Mouse (Mus musculus) midbrain, postnatal 0 days (tissue): ENCODE measurements around the gene E130308A19Rik. TPM values are rescaled to one million over a fixed set of nuclear protein-coding genes. Genes with fewer than 3 reads are reported as not detected.

Source experiments
- ATAC-seq: fragments of 200-750 bp; cut with Nextera tagmentation; 2 replicates; pipeline ENCODE4 v1.8.0; 2017; ENCODE audit warnings: moderate number of reproducible peaks, mild to moderate bottlenecking, moderate TSS enrichment, moderate library complexity; ENCODE audit not compliant: low FRiP score
- DNase-seq: peaks from one replicate; pipeline ENCODE4 v3.0.0-alpha.2; 2015; ENCODE audit warnings: low spot score
- H3K27ac ChIP-seq: fragments of 300-500 bp; sonication (generic); 2 replicates; pipeline ENCODE4 v1.5.1; 2014; ENCODE audit warnings: low read depth, mild to moderate bottlenecking, low read length, mixed read lengths
- H3K27me3 ChIP-seq: fragments of 300-500 bp; sonication (generic); 2 replicates; pipeline ENCODE4 v1.6.1; 2014; ENCODE audit warnings: low read length, control low read depth, mixed read lengths; ENCODE audit not compliant: insufficient read depth
- H3K36me3 ChIP-seq: fragments of 300-500 bp; sonication (generic); 2 replicates; pipeline ENCODE4 v1.6.1; 2014; ENCODE audit warnings: low read length, control low read depth, mixed read lengths; ENCODE audit not compliant: insufficient read depth
- H3K4me1 ChIP-seq: fragments of 300-500 bp; sonication (generic); 2 replicates; pipeline ENCODE4 v1.6.1; 2014; ENCODE audit warnings: mild to moderate bottlenecking, control low read depth, antibody characterized with exemption, low read length, mixed read lengths; ENCODE audit not compliant: insufficient read depth
- H3K4me2 ChIP-seq: fragments of 300-500 bp; sonication (generic); 2 replicates; pipeline ENCODE4 v1.6.1; 2014; ENCODE audit warnings: low read depth, mild to moderate bottlenecking, low read length, mixed read lengths; ENCODE audit not compliant: poor library complexity, severe bottlenecking
- H3K4me3 ChIP-seq: fragments of 300-500 bp; sonication (generic); 2 replicates; pipeline ENCODE4 v1.5.1; 2014; ENCODE audit warnings: low read depth, mild to moderate bottlenecking, low read length, moderate library complexity
- H3K9ac ChIP-seq: fragments of 300-500 bp; sonication (generic); replicated peaks from 2 replicates; pipeline ENCODE4 v1.6.1; 2014; ENCODE audit warnings: mild to moderate bottlenecking, low read length, moderate library complexity, mixed read lengths; ENCODE audit not compliant: poor library complexity, severe bottlenecking
- H3K9me3 ChIP-seq: fragments of 300-500 bp; sonication (generic); 2 replicates; pipeline ENCODE4 v1.6.1; 2016; ENCODE audit warnings: low read length, control low read depth
- CTCF ChIP-seq: IDR thresholded peaks from 2 replicates; pipeline ENCODE4 v1.5.1; 2016; ENCODE audit warnings: antibody characterized with exemption, mild to moderate bottlenecking
- WGBS: fragments of 180-500 bp; shearing (Covaris S2); extraction: QIAGEN DNeasy Blood & Tissue Kit; methylation state at CpG from one replicate; pipeline ENCODE4 v1.1.7; 2014; 5-methylcytosine and 5-hydroxymethylcytosine counted together
- polyA plus RNA-seq: library from polyadenylated mRNA; unstranded; fragments of >200 nt; fragmentation: Nextera tagmentation; extraction: Ambion mirVana; gene quantifications from 2 replicates; pipeline ENCODE4 v1.2.1, GENCODE M21; 2015
- total RNA-seq: library from RNA; depleted of rRNA; stranded (reverse); fragments of >200 nt; gene quantifications from 2 replicates; pipeline ENCODE4 v1.2.3, GENCODE M21; 2014

E130308A19Rik gene
- total and polyA plus RNA-seq, 2 experiments from 2014 or later = 27.9 to 33.5 TPM

GRCm38 (mm10) chr4:59587215-59587871 lies 38.7 kb upstream of the E130308A19Rik start:
- Histone ChIP-seq H3K4me1 (no peaks in the 10 kb centered on the region), H3K9me3 (no peaks in the 10 kb centered on the region), H3K4me3 (no peak overlapping the region), H3K27ac (no peak overlapping the region), H3K27me3 (no peaks in the 10 kb centered on the region), H3K9ac (no peak overlapping the region), H3K4me2 (no peak overlapping the region), H3K36me3 (no peaks in the 10 kb centered on the region)
- WGBS = 98% methylated on average over 2 of the region's 2 CpGs
- TF ChIP-seq CTCF = no peak
- DNase-seq (no peak), ATAC-seq (no peak)

DNA sequence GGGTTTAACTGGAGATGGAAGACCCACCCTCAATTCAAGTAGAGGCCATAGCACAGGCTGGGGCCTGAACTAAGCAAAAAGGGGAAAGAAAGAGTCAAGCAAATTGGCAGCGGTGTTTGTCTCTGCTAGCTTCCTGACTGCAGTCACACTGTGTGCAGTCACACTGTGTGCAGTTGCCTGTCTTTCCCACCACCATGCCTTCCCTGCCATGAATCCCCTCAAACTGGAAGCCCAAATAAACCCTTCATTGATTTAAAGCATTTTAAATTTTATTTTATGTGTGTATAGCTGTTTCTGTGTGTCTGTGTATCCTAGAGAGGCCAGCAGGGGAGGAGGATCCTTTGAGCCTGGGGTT lies 38.2 kb upstream of the E130308A19Rik start:
- Histone ChIP-seq H3K9ac (no peak overlapping the region), H3K27ac (no peak overlapping the region)
- 91% methylated on average over 1 of the region's 1 CpGs for WGBS

GRCm38 (mm10) chr4:59594614-59595013 lies 31.4 kb upstream of the E130308A19Rik start:
- no peak overlapping the region for H3K4me3 ChIP-seq
- H3K4me1 ChIP-seq = no peaks in the 10 kb centered on the region
- DNase-seq (no peak), ATAC-seq (no peak)
- 65% methylated on average over 2 of the region's 2 CpGs for WGBS
- H3K4me2 ChIP-seq = no peak overlapping the region
- no peaks in the 10 kb centered on the region for H3K9me3 ChIP-seq
- TF ChIP-seq CTCF = no peak
- H3K27ac ChIP-seq = no peak overlapping the region
- H3K27me3 ChIP-seq = no peaks in the 10 kb centered on the region
- no peaks in the 10 kb centered on the region for H3K36me3 ChIP-seq
- H3K9ac ChIP-seq = no peak overlapping the region

More for the DNA sequence above, 38.2 kb upstream of the E130308A19Rik start:
- H3K4me1 ChIP-seq = no peaks in the 10 kb centered on the region
- ATAC-seq (no peak), DNase-seq (no peak)
- H3K36me3 ChIP-seq = no peaks in the 10 kb centered on the region
- H3K27me3 ChIP-seq = no peaks in the 10 kb centered on the region
- no peak overlapping the region for H3K4me2 ChIP-seq
- no peaks in the 10 kb centered on the region for H3K9me3 ChIP-seq
- H3K4me3 ChIP-seq = no peak overlapping the region
- TF ChIP-seq CTCF = no peak

DNA sequence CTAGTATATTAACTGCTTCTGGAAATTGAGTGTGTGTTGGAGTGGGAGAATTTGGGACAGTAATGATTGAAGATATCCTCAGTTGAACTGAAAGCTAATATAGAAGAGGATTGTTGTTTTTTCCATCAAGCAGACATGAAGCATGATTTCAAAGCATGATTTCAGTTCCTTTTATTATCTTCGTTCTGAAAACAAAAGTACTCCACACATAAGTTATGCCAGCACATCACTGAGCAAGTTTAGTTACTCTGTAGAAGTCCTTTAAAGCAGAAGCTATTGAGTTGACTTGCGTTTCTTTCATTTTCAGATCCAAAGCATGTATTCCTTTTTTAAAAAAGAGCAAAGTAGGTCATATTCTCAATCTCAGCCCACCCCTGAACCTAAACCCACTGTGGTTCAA lies 29.5 kb upstream of the E130308A19Rik start:
- Histone ChIP-seq H3K9ac (no peak overlapping the region), H3K4me1 (no peaks in the 10 kb centered on the region), H3K36me3 (no peaks in the 10 kb centered on the region), H3K9me3 (no peaks in the 10 kb centered on the region), H3K4me2 (no peak overlapping the region), H3K27me3 (no peaks in the 10 kb centered on the region), H3K4me3 (no peak overlapping the region), H3K27ac (no peak overlapping the region)
- 90% methylated on average over 2 of the region's 2 CpGs for WGBS
- ATAC-seq (no peak), DNase-seq (no peak)
- no peak for TF ChIP-seq CTCF

DNA sequence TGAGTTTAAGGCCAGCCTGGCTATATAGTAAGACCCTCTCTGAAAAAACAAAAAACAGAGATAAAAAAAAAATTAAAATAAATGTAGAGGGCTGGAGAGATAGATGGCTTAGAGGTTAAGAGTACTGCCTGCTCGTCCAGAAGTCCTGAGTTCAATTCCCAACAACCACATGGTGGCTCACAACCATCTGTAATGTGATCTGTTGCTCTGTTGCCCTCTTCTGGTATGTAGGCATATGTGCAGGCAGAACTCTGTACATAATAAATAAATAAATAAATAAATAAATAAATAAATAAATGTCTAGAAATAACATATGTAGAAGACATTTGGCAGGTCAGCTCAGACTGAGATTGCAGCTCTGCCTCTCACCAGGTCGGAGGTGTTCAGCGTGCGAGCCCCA lies 23.3 kb upstream of the E130308A19Rik start:
- 89% methylated on average over 4 of the region's 4 CpGs for whole genome bisulfite sequencing
- ATAC-seq (no peak), DNase-seq (no peak)
- TF ChIP-seq CTCF = peak; percentile 43
- Histone ChIP-seq H3K27ac (no peak overlapping the region), H3K9ac (no peak overlapping the region), H3K36me3 (no peaks in the 10 kb centered on the region), H3K4me3 (no peak overlapping the region), H3K4me2 (no peak overlapping the region), H3K4me1 (no peaks in the 10 kb centered on the region), H3K9me3 (no peaks in the 10 kb centered on the region), H3K27me3 (no peaks in the 10 kb centered on the region)

DNA sequence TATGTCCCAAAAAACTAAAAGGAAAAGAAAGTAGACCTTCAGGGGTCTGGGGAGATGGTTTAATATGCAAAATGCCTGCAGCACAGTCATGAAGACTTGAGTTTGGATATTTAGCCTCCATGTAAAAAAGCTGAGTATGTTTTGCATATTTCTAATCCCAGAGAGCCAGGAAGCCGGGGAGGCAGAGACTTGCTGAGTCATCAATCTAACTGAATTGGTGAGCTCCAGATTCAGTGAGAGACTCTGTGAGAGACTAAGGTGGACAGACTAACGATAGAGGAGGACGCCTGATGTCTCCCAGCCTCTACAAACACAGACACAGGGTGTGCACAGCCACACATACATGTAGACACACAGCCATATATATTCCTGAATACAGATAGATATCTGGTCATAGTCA lies 21.1 kb upstream of the E130308A19Rik start:
- no peak for TF ChIP-seq CTCF
- H3K4me3 ChIP-seq = no peak overlapping the region
- no peaks in the 10 kb centered on the region for H3K27me3 ChIP-seq
- no peak for DNase-seq
- WGBS = 67% methylated on average over 3 of the region's 3 CpGs
- no peaks in the 10 kb centered on the region for H3K9me3 ChIP-seq
- no peak overlapping the region for H3K27ac ChIP-seq
- no peak overlapping the region for H3K4me2 ChIP-seq
- no peak for ATAC-seq
- no peaks in the 10 kb centered on the region for H3K4me1 ChIP-seq
- no peak overlapping the region for H3K9ac ChIP-seq
- H3K36me3 ChIP-seq = no peaks in the 10 kb centered on the region
